Mouse (Mus musculus) spleen, adult 2 months (tissue): ENCODE data around the gene Ttbk1.

ENCODE experiments used
- CTCF ChIP-seq: fragments of 200-500 bp; IDR thresholded peaks from 2 replicates; pipeline ENCODE4 v1.5.1; 2011; ENCODE audit warnings: mild to moderate bottlenecking, inconsistent platforms; ENCODE audit not compliant: insufficient read depth, insufficient read length, insufficient replicate concordance; ENCODE audit errors: extremely low read depth
- POLR2A ChIP-seq: fragments of 200-500 bp; IDR thresholded peaks from 2 replicates; pipeline ENCODE4 v1.6.1; 2011; ENCODE audit warnings: low read depth, low read length, inconsistent platforms

GRCm38 (mm10) chr17:46502775-46503174 is 15.3 kb upstream of the Ttbk1 start:
- no peak for TF ChIP-seq CTCF
- TF ChIP-seq POLR2A: no peak
